Mouse (Mus musculus) embryonic fibroblast, embryonic 13.5 days (primary cell): ENCODE results near the gene Trim52. TPM values are rescaled to one million over a fixed set of nuclear protein-coding genes. Genes with fewer than 3 reads are reported as not detected.

Source experiments
- H3K27ac ChIP-seq: 2 replicates; pipeline ENCODE4 v1.5.1; 2012; ENCODE audit warnings: low read length, control low read depth, inconsistent platforms; ENCODE audit not compliant: insufficient read depth
- H3K4me1 ChIP-seq: 2 replicates; pipeline ENCODE4 v1.6.1; 2011; ENCODE audit warnings: low read length; ENCODE audit not compliant: control insufficient read depth, insufficient read depth
- H3K4me3 ChIP-seq: 2 replicates; pipeline ENCODE4 v1.5.1; 2011; ENCODE audit warnings: mild to moderate bottlenecking, control low read depth, low read length; ENCODE audit not compliant: insufficient read depth
- CTCF ChIP-seq: IDR thresholded peaks from 2 replicates; pipeline ENCODE4 v1.5.1; 2011; ENCODE audit warnings: mild to moderate bottlenecking, control low read depth, low read length, moderate library complexity, borderline replicate concordance; ENCODE audit not compliant: insufficient read depth
- POLR2A ChIP-seq: IDR thresholded peaks from 2 replicates; pipeline ENCODE4 v1.6.1; 2011; ENCODE audit warnings: low read depth, mild to moderate bottlenecking, control low read depth, low read length, moderate library complexity
- polyA plus RNA-seq: library from polyadenylated mRNA; stranded (reverse); fragments of >200 nt; gene quantifications from 2 replicates; pipeline ENCODE4 v1.2.4, GENCODE M21; 2011; ENCODE audit warnings: low read depth; ENCODE audit not compliant: missing spikeins, insufficient read length

The Trim52 gene
- not detected in 2 replicates for polyA plus RNA-seq

DNA sequence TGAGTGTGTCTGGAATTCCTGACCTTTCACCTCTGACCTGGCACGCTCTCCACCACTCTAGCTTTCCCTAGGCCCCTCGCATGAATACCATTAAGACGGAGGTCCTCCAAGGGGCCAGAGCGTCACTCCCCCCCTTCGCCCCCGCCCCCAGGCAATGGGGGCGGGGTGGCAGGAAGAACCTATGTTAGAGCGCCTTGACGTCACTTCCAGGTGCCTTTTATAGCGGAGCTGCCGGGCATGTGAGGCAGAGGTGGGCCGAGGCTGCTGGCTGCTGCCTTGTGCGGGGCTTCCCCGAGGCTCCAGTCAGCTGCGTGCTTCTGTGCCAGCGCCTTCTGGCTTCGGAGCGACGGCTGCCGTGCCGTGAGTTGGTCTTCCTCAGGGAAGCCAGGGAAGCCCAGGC is at the start of gene Trim52:
Gene Trim52, plus strand, starts transcription at position 219 of the 400 bp plus-strand sequence.
- no peaks in the 10 kb centered on the region for H3K4me1 ChIP-seq
- H3K27ac ChIP-seq = no peak within 1 kb of the TSS
- no peak for TF ChIP-seq POLR2A
- TF ChIP-seq CTCF = no peak
- H3K4me3 ChIP-seq = no peak within 1 kb of the TSS

GRCm38 (mm10) chr14:106072608-106073007 is 33.4 kb upstream of the Trim52 start:
- Histone ChIP-seq H3K27ac (no peak overlapping the region), H3K4me3 (no peak overlapping the region), H3K4me1 (no peaks in the 10 kb centered on the region)
- no peak for TF ChIP-seq CTCF
- no peak for TF ChIP-seq POLR2A

DNA sequence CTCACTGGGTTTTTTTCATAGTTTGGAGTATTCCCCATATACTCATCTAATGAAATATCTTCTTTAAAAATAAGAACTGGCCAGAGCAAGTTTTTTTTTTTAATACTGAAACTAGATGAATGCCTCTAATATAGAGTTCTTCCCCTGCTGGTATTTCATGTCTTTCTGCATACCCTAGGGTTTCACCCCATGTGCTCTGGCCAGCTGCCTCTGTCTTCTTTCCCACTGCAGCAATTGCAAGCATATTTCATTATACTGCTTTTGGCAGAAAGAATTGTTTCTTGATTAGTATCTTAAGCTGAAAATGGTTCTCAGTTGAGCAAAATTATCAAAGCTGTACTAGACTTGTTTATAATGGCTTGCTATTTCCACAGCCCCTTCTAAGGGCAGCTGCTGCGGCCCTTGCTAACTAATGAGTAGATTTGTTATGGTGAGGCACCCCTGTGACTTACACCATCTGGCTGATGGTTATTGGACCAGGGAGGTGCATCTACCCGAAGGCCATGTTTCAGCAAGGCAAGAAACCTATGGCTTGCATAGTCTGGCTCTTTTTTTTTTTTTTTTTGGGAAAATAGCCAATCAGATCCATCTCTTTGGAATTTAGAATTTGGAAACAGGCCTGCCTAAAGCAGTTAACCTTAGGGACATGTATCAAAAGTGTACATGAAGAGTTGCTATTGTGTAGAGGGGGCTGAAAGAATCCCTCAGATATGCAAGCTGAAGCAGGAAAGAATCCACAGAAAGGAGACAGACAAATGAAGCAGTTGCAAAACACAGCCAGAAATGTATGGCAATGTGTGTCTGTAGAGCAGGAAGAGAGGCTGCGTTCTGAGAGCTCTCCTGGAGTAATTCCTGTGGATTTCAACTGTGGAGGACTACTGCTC is 30.6 kb upstream of the Trim52 start:
- Histone ChIP-seq H3K27ac (peak overlapping the region; percentile 93), H3K4me3 (no peak overlapping the region), H3K4me1 (no peaks in the 10 kb centered on the region)
- TF ChIP-seq CTCF (no peak), POLR2A (no peak)

DNA sequence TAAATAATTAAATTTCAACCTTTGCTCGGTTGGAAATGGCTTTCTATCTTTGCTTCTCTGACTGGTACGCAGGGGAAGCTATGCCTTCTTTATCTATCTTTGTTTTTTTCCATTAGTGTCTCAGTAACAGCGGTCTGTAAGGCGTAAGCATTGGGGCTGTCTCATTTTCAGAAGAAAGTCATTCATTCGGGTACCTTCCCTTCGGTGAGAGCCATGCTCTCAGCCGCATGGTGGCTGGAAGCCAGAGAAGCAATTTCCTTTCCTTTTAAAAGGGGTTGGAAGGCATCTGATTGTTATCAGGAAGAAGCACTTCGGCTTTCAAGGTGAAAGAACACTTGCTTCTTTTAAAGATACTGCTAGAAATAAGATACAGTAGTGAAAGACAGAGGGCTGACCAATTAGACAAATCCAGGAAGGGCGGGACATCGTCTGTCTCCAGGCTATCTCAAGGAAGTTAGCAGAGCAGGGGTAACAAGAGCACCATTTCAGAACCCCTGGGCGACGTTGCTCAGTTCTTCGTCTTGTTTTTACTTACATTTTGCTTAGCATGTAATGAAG is 17.4 kb upstream of the Trim52 start:
- no peak overlapping the region for H3K27ac ChIP-seq
- TF ChIP-seq POLR2A (no peak), CTCF (no peak)
- H3K4me3 ChIP-seq = no peak overlapping the region

GRCm38 (mm10) chr14:106096816-106097215 is 9.2 kb upstream of the Trim52 start:
- Histone ChIP-seq H3K4me1 (no peaks in the 10 kb centered on the region), H3K27ac (no peak overlapping the region), H3K4me3 (no peak overlapping the region)
- TF ChIP-seq CTCF = no peak
- no peak for TF ChIP-seq POLR2A

More for the DNA sequence above, 17.4 kb upstream of the Trim52 start:
- H3K4me1 ChIP-seq = no peaks in the 10 kb centered on the region

- Histone ChIP-seq H3K4me3 (no peak overlapping the region), H3K4me1 (no peaks in the 10 kb centered on the region), H3K27ac (no peak overlapping the region)
- TF ChIP-seq POLR2A = no peak
- TF ChIP-seq CTCF = no peak
Observed at GRCm38 (mm10) chr14:106100858-106101257, 5.1 kb upstream of the Trim52 start.

- TF ChIP-seq POLR2A = no peak
- TF ChIP-seq CTCF = no peak
- Histone ChIP-seq H3K27ac (no peak overlapping the region), H3K4me3 (no peak overlapping the region), H3K4me1 (no peaks in the 10 kb centered on the region)
Observed at GRCm38 (mm10) chr14:106106425-106106824, 427 bp downstream of the Trim52 start.

- no peak overlapping the region for H3K27ac ChIP-seq
- H3K4me1 ChIP-seq = no peaks in the 10 kb centered on the region
- no peak for TF ChIP-seq CTCF
- no peak for TF ChIP-seq POLR2A
Observed at GRCm38 (mm10) chr14:106119371-106119770, 13.4 kb downstream of the Trim52 start.

GRCm38 (mm10) chr14:106136272-106136671 is 30.3 kb downstream of the Trim52 start:
- H3K4me3 ChIP-seq = no peak overlapping the region
- no peak overlapping the region for H3K27ac ChIP-seq
- TF ChIP-seq POLR2A = no peak
- no peak for TF ChIP-seq CTCF
- no peaks in the 10 kb centered on the region for H3K4me1 ChIP-seq

More at GRCm38 (mm10) chr14:106119371-106119770, 13.4 kb downstream of the Trim52 start:
- H3K4me3 ChIP-seq = no peak overlapping the region

GRCm38 (mm10) chr14:106151188-106151587 is 45.2 kb downstream of the Trim52 start:
- no peak for TF ChIP-seq CTCF
- TF ChIP-seq POLR2A = no peak
- Histone ChIP-seq H3K27ac (no peak overlapping the region), H3K4me3 (no peak overlapping the region), H3K4me1 (no peaks in the 10 kb centered on the region)
